Mouse (Mus musculus): Measurements from ENCODE around the gene Stx19. TPM values are rescaled to one million over a fixed set of nuclear protein-coding genes. Genes with fewer than 3 reads are reported as not detected.

The Stx19 gene
- polyA plus RNA-seq, 1 experiment from 2014 or later: 0.23 TPM

GRCm38 (mm10) chr16:62810855-62811254 lies 3.6 kb upstream of the Stx19 start:
- Histone ChIP-seq H3K27me3 (replicated peaks) (no peaks in the 10 kb centered on the region), H3K4me2 (no peak overlapping the region), H3K9ac (no peak overlapping the region), H3K36me3 (no peaks in the 10 kb centered on the region), H3K4me3 (no peak overlapping the region), H3K27ac (no peak overlapping the region), H3K4me1 (peaks cover 18% of the 10 kb centered on the region), H3K9me3 (replicated peaks) (no peaks in the 10 kb centered on the region)
- peak; percentile 76 for ATAC-seq
- 37% methylated on average over 4 of the region's 4 CpGs for WGBS (ENCODE audit: insufficient replicate concordance)

- Histone ChIP-seq H3K4me1 (peaks cover 7% of the 10 kb centered on the region), H3K9me3 (replicated peaks) (no peaks in the 10 kb centered on the region), H3K9ac (no peak overlapping the region), H3K27me3 (replicated peaks) (no peaks in the 10 kb centered on the region), H3K4me2 (no peak overlapping the region), H3K4me3 (no peak overlapping the region), H3K27ac (no peak overlapping the region), H3K36me3 (no peaks in the 10 kb centered on the region)
- 62% methylated on average over 5 of the region's 5 CpGs for WGBS (ENCODE audit: insufficient replicate concordance)
- ATAC-seq: no peak
These were observed 686 bp upstream of the Stx19 start for GRCm38 (mm10) chr16:62813790-62814189.

- WGBS (ENCODE audit: insufficient replicate concordance): 84% methylated on average over 6 of the region's 6 CpGs
- ATAC-seq: no peak
These were observed 8.0 kb downstream of the Stx19 start for GRCm38 (mm10) chr16:62822472-62822871.

GRCm38 (mm10) chr16:62826156-62827001 lies 11.9 kb downstream of the Stx19 start:
- no peak overlapping the region for H3K4me3 ChIP-seq
- no peaks in the 10 kb centered on the region for H3K36me3 ChIP-seq
- no peak overlapping the region for H3K9ac ChIP-seq
- H3K4me1 ChIP-seq: no peaks in the 10 kb centered on the region
- H3K27ac ChIP-seq: no peak overlapping the region
- H3K4me2 ChIP-seq: no peak overlapping the region
- 59% methylated on average over 12 of the region's 12 CpGs for WGBS (ENCODE audit: insufficient replicate concordance)
- H3K9me3 ChIP-seq (replicated peaks): no peaks in the 10 kb centered on the region
- no peak for ATAC-seq
- no peaks in the 10 kb centered on the region for H3K27me3 ChIP-seq (replicated peaks)

More at GRCm38 (mm10) chr16:62822472-62822871, 8.0 kb downstream of the Stx19 start:
- Histone ChIP-seq H3K9me3 (replicated peaks) (no peaks in the 10 kb centered on the region), H3K9ac (no peak overlapping the region), H3K4me2 (no peak overlapping the region), H3K4me1 (no peaks in the 10 kb centered on the region), H3K27ac (no peak overlapping the region), H3K36me3 (no peaks in the 10 kb centered on the region), H3K4me3 (no peak overlapping the region), H3K27me3 (replicated peaks) (no peaks in the 10 kb centered on the region)

- no peak for ATAC-seq
- Histone ChIP-seq H3K4me2 (no peak overlapping the region), H3K9ac (no peak overlapping the region), H3K9me3 (replicated peaks) (no peaks in the 10 kb centered on the region), H3K4me3 (no peak overlapping the region), H3K36me3 (no peaks in the 10 kb centered on the region), H3K4me1 (peaks cover 33% of the 10 kb centered on the region), H3K27me3 (replicated peaks) (no peaks in the 10 kb centered on the region), H3K27ac (no peak overlapping the region)
- WGBS (ENCODE audit: insufficient replicate concordance): 68% methylated on average over 2 of the region's 2 CpGs
These were observed 17.6 kb downstream of the Stx19 start for GRCm38 (mm10) chr16:62832027-62832426.

- Histone ChIP-seq H3K9ac (no peak overlapping the region), H3K4me1 (peaks cover 33% of the 10 kb centered on the region), H3K4me2 (no peak overlapping the region), H3K36me3 (no peaks in the 10 kb centered on the region), H3K27ac (no peak overlapping the region), H3K27me3 (replicated peaks) (no peaks in the 10 kb centered on the region), H3K9me3 (replicated peaks) (no peaks in the 10 kb centered on the region), H3K4me3 (no peak overlapping the region)
- 22% methylated on average over 4 of the region's 4 CpGs for WGBS (ENCODE audit: insufficient replicate concordance)
- ATAC-seq: no peak
These were observed 18.0 kb downstream of the Stx19 start for GRCm38 (mm10) chr16:62832481-62832880.

- peak overlapping the region; percentile 70 for H3K27ac ChIP-seq
- no peak overlapping the region for H3K4me3 ChIP-seq
- peak; percentile 100 for ATAC-seq
- no peaks in the 10 kb centered on the region for H3K27me3 ChIP-seq (replicated peaks)
- H3K9ac ChIP-seq: no peak overlapping the region; the same call in 1 of the 2 replicates
- peaks cover 33% of the 10 kb centered on the region for H3K4me1 ChIP-seq
- H3K4me2 ChIP-seq: peak overlapping the region; percentile 38
- 6% methylated on average over 3 of the region's 3 CpGs for WGBS (ENCODE audit: insufficient replicate concordance)
- no peaks in the 10 kb centered on the region for H3K36me3 ChIP-seq
- H3K9me3 ChIP-seq (replicated peaks): no peaks in the 10 kb centered on the region
These were observed 19.7 kb downstream of the Stx19 start for GRCm38 (mm10) chr16:62834016-62834735.

GRCm38 (mm10) chr16:62845341-62845740 lies 30.9 kb downstream of the Stx19 start:
- no peak for ATAC-seq
- Histone ChIP-seq H3K27me3 (replicated peaks) (no peaks in the 10 kb centered on the region), H3K4me2 (peak overlapping the region; percentile 91; the same call in 1 of the 2 replicates), H3K4me3 (no peak overlapping the region), H3K4me1 (peaks cover 31% of the 10 kb centered on the region), H3K27ac (no peak overlapping the region), H3K36me3 (no peaks in the 10 kb centered on the region), H3K9me3 (replicated peaks) (no peaks in the 10 kb centered on the region), H3K9ac (no peak overlapping the region)
- 84% methylated on average over 6 of the region's 6 CpGs for WGBS (ENCODE audit: insufficient replicate concordance)

GRCm38 (mm10) chr16:62846498-62847312 lies 32.2 kb downstream of the Stx19 start, which contains the start of gene Arl13b:
TSS of gene Arl13b (minus strand) at chr16:62847040.
- peak within 1 kb of the TSS; percentile 85 for H3K9ac ChIP-seq
- WGBS (ENCODE audit: insufficient replicate concordance): 1% methylated on average over 50 of the region's 52 CpGs
- H3K4me2 ChIP-seq: peak within 1 kb of the TSS; percentile 91
- H3K36me3 ChIP-seq: no peaks in the 10 kb centered on the region
- no peaks in the 10 kb centered on the region for H3K27me3 ChIP-seq (replicated peaks)
- H3K27ac ChIP-seq: peak within 1 kb of the TSS; percentile 78
- ATAC-seq: peak; percentile 99
- H3K4me3 ChIP-seq: peak within 1 kb of the TSS; percentile 94
- no peaks in the 10 kb centered on the region for H3K9me3 ChIP-seq (replicated peaks)
- peaks cover 23% of the 10 kb centered on the region for H3K4me1 ChIP-seq

- 74% methylated on average over 3 of the region's 3 CpGs for WGBS (ENCODE audit: insufficient replicate concordance)
These were observed 38.2 kb downstream of the Stx19 start for GRCm38 (mm10) chr16:62852464-62853252.

GRCm38 (mm10) chr16:62853611-62854126 lies 39.2 kb downstream of the Stx19 start:
- peak overlapping the region; percentile 74 for H3K27ac ChIP-seq
- peaks cover 33% of the 10 kb centered on the region for H3K4me1 ChIP-seq
- H3K4me3 ChIP-seq: peak overlapping the region; percentile 68
- peak overlapping the region; percentile 74 for H3K9ac ChIP-seq
- ATAC-seq: peak; percentile 38
- 11% methylated on average over 3 of the region's 3 CpGs for WGBS (ENCODE audit: insufficient replicate concordance)
- H3K36me3 ChIP-seq: no peaks in the 10 kb centered on the region
- H3K9me3 ChIP-seq (replicated peaks): no peaks in the 10 kb centered on the region
- peak overlapping the region; percentile 95 for H3K4me2 ChIP-seq
- no peaks in the 10 kb centered on the region for H3K27me3 ChIP-seq (replicated peaks)

More at GRCm38 (mm10) chr16:62852464-62853252, 38.2 kb downstream of the Stx19 start:
- H3K27me3 ChIP-seq (replicated peaks): no peaks in the 10 kb centered on the region
- H3K4me2 ChIP-seq: no peak overlapping the region
- H3K4me1 ChIP-seq: peaks cover 33% of the 10 kb centered on the region
- H3K27ac ChIP-seq: no peak overlapping the region
- H3K9me3 ChIP-seq (replicated peaks): no peaks in the 10 kb centered on the region
- H3K9ac ChIP-seq: no peak overlapping the region
- no peak for ATAC-seq
- H3K36me3 ChIP-seq: no peaks in the 10 kb centered on the region
- H3K4me3 ChIP-seq: no peak overlapping the region

Data from liver, embryonic 12.5 days (tissue).